Mouse (Mus musculus) heart, postnatal 25 days (tissue): ENCODE measurements at regions not wholly inside any gene's neighbourhood (a gene's known extent, or its start where the extent isn't known, plus 50 kb on each side); places are given as distances from the start of the nearest gene placed in this dataset.
"Not testable (repeated sequence)": the region's sequence is repeated elsewhere in the genome, so short reads cannot be mapped to it uniquely, and the experiment has no call there.

ENCODE experiments used
- DNase-seq: peaks from one replicate; pipeline ENCODE4 v3.0.0; 2022; ENCODE audit warnings: low spot score
- intact Hi-C: fragments of 180-260 bp; cut with DNase I; formaldehyde crosslinking; loops from one replicate; pipeline ENCODE4 v1.15.1; 2025

DNA sequence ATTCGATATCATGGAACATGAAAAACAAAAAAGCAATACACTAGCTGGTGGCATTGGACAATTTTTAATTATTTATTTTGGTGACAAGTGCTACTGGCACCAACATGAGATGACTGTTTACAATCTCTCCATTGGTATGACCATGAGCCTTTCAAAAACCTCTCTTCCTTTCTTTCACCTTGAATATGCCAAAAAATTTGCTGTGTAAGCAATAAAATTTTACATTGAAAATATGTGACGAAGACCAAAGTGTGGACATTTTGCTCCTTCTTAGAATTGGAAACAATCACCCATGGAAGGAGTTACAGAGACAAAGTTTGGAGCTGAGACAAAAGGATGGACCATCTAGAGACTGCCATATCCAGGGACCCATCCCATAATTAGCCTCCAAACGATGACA is 83.4 kb upstream of the Gm49339 start:
- DNase-seq, intact Hi-C loops: not testable (repeated sequence)

DNA sequence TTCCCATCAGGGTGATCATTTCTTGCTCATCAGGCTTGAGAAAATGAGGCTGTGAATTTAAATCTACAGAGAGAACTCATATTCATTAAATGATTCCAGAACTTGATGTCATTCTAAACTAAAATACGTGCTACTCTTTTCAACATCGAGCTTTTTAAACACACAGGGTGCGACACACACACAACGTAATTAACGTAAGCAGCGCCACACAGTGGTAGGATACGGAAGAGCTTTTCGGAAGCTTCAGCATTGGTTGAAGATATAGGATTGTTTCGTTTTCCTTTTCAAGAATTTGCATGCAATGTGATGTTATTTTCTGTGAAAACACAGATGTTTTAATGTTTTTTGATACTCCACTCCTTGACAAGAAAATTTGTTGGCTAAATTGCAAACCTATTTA is 75.3 kb upstream of the Gm49339 start:
- intact Hi-C loops = loop anchor here (5.0 kb wide), 1 partner anchor 703 kb away; no protein-coding TSS in a partner anchor

DNA sequence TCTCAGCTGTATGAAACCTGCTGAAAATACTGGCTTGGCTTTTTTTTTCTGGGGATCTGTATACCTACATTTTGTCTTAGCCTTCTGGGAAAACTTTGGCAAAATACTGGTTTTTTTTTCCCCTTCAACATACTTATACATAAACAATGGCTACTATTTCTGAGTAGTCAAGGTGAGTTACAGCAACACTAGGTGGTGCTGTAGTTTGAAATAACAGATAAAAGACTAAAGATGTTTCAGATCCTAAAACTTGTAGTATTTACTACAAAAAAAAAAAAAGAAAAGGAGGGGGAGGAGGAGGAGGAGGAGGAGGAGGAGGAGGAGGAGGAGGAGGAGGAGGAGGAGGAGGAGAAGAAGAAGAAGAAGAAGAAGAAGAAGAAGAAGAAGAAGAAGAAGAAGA is 67.6 kb upstream of the Gm49339 start:
- intact Hi-C loops = no loop called here
- no peak for DNase-seq

More for the DNA sequence above, 75.3 kb upstream of the Gm49339 start:
- DNase-seq = no peak

DNA sequence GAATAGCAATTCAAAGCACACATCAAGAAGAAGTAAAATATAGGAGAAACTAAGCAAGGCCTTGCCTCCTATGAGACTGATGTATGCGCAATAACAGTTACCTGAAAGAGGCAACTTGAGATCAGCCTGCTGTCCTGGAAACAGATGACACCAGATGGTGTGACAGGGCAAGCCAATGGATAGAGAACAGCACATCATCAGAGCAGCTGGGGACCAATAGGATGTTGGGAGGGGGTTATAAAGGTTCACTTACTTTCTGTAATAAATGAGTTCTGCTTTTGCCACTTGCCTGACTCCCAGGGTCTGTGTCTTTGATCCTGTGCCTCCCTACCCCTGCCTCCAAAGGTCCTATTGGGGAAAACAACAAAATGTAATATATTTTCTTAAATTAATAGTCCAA is 65.9 kb upstream of the Gm49339 start:
- intact Hi-C loops = no loop called here
- DNase-seq = no peak

DNA sequence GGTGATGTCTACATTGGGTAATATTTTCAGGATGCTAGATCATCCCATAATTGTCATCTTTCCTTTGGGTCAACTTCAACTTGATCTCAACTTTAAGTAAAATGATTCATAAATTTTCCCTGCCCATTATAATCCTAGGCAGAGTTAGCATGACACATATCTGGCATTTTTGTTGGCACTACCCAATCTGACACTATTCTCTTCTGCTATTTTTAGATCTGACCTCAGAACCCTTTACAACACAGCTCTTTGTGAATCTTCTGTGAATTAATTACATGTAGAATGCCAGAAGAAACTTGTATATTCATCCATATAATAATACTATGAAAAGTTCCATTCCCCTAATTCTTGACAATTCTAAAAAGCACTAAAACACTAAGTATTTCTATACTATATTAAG is 63.7 kb upstream of the Gm49339 start:
- no peak for DNase-seq
- intact Hi-C loops = no loop called here

DNA sequence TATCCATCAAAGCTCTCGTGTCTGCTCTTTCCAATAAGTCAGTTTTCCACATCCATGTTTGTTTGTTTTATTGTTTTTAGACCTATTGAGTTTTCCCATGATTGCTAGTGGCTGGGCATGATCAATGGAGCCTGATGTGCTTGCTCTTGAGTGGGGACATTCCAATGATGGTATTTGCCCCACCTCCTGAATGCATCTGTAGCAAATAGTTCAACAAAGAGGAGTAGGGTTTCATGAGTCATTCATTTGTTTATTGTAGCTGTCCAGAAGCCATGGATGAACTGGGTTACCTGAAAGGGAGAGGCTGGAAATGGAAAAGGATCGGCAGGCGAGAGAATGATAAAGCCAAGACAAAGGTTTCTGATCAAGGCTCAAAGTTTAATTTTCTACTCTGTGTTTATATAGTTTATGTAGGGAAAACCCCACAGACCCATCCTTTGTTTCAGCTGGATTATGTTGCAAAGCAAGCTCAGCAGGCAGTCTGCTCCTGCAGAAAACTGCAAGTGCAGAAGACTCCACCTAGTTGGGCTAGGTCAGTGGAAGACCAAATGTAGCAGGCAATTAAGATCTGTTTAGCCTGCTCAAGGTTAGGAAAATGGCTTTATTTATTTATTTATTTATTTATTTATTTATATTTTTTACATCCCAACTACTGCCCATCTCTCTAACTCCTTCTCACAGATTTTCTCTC is 63.0 kb upstream of the Gm49339 start:
- DNase-seq = no peak
- intact Hi-C loops = no loop called here

DNA sequence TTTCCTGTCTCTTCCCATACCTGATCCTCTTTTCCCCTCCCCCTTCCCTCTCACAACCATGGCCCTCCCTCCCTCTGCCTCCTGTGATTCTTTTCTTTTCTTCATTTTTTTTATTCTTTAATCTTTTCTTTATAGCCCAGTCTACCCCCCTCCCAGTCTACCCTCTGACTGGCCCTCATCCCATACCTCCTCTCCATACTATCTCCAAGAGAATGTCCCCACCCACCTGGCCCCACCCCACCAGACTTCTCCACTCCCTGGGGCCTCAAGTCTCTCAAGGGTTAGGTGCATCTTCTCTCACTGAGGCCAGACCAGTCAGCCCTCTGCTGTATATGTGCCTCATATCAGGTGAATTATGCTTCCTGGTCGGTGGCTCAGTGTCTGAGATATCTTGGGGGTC is 61.9 kb upstream of the Gm49339 start:
- intact Hi-C loops = no loop called here

DNA sequence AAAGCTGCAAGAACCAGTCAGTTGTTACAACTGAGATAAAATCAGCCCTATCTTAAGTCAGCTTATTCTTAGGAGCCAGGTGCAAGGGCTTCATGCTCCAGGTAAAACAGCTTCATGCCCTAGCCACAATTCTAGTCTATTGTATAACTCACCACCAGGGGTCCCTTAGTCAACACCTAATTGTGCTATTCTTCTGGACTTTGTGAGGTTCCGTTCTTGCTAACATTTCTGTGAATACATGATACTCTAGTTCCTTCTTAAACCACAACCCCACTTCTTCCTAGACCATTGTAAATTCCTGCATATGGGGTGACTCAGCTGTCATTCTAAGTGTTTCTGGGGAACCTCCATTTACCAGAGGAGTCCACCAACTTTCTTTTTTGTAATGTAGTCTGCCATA is 57.9 kb upstream of the Gm49339 start:
- intact Hi-C loops = no loop called here
- no peak for DNase-seq

More for the DNA sequence above, 61.9 kb upstream of the Gm49339 start:
- DNase-seq = no peak
